Mouse (Mus musculus): ENCODE results near the gene Otub1.

Gene Otub1

GRCm38 (mm10) chr19:7177804-7178511 is 28.2 kb downstream of the Otub1 start:
- DNase-seq (ENCODE audit: extremely low read depth, low read depth), result no peak

DNA sequence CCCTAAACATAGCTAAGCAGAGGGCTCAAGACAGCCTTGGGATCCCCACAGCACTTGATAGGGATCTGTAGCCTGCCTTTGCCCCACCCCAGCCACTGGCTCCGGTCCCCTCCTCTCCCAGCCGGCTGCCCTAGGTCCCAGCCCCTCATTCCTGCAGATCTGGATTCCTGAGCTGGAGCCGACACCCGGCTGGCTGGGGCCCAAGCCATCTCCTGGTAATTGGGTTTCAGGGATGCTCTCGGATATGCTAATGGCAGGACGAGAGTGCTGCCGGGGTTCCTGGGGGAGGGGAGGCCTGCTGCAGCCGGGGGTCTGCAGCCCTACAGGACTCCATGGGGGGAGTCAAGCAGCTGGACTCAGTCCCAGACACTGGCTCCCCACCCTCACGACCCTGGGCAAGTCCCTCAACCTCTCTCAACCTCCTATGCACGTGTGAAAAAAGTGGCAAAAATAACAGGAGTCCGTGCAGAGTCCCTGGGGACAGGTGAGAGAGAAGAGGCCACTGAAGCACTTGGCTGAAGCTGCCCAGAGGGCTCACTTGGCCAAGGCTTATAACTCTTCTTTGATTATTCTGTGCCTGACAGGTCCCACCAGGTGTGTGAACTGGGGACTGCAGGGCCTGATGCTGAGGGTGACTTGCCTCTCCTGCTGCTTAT is 29.9 kb downstream of the Otub1 start:
- no peak for DNase-seq (ENCODE audit: extremely low read depth, low read depth)

- DNase-seq (ENCODE audit: extremely low read depth, low read depth), result no peak
Observed at GRCm38 (mm10) chr19:7172051-7172866, 33.9 kb downstream of the Otub1 start.

DNA sequence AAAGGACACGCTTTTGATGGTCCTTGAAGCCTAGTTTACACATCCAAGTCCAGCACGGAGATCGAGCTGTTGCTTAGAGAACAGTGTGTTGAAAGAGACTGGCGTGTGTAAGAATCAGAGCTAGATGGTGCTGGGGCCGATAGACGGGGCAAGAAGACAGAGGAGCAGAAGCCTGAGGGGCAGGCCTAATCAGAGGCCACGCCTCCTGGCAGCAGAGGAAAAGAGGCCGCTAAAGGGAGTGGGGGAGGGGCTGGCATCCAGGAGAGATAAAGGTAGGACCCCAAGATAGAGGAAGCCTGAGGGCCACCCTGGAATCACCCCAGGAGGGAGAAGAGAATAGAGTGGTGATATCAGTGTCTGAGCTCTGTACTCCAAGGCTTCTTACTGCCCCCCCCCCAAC is 34.7 kb downstream of the Otub1 start:
- no peak for DNase-seq (ENCODE audit: extremely low read depth, low read depth)

DNA sequence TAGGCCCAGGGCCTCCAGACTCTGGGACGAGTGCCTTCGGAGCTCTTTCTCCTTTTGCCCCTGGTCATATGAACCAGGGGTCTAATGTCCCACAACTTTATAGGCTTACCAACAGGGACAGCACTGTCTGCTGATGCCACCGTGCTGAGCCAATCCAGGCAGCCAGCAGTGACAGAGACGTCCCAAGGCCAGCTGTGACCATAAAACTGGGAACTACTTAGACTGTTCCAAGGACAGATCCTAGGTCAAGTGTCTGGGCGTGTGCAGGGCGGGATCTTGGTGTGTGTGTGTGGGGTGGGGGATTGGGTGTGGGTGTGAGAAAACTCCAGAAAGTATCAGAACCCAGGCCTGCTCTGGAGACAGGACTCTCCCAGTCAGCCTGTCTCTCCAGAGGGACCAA is 35.2 kb downstream of the Otub1 start:
- DNase-seq (ENCODE audit: extremely low read depth, low read depth), result no peak

- no peak for DNase-seq (ENCODE audit: extremely low read depth, low read depth)
Observed at GRCm38 (mm10) chr19:7168423-7168822, 37.7 kb downstream of the Otub1 start.

GRCm38 (mm10) chr19:7166767-7167166 is 39.3 kb downstream of the Otub1 start:
- DNase-seq (ENCODE audit: extremely low read depth, low read depth), result no peak

DNA sequence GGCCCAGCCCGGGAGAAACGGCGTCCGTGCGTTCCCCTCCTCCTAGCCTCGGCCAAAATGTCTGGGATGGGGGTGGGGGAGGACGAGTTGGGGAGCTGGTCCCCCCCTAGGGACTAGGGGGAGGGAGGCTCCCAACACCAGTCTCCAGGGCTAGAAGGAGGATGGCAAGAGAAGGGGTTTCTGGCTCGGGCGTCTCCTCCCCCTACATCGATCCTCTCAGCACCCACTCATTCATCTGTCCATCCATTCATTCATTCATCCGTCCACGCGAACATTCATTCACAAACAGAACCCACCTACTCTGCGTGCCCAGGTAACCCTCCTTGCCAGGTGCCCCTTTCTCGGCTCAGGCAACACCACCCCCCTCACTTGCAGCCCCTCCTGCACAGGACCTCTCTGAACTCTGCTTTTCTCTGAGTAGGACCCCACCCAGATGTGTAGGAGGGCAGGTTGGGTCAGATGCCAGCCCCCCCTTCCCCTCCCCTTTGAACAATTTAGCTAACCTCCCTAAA is 39.9 kb downstream of the Otub1 start:
- DNase-seq (ENCODE audit: extremely low read depth, low read depth), result no peak

DNA sequence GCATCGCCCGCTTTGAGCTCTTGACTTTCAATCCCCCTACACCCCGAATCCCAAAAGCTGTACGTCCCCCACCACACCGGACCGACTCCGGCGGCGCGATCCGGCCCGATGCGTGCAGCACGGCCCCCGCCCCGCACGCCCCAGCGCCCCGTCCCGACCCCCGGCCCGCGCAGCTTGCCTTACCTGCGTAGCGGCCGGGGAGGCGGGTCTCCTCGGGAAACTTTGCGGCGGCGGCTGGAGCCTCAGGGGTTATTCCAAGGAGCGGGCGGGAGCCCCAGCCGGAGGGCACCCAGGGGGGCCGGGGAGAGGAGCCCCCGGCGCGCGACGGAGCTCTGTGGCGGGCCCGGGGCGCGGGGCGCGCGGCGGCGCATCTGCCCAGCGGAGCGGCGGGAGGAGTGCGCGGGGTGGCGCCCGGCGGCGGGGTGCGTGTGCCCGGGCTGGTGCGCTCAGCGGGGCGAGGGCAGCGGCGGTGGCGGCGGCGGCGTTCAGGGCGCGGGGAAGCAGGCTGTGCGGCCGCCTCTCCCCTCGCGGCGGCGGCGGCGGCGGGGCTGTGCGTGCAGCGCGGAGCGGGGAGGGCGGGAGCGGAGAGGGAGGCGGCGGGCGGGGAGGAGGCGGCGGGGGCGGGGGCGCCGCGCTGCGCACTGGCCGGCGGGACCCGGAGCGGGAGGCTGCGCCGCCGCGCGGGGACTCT is 40.5 kb downstream of the Otub1 start:
- no peak for DNase-seq (ENCODE audit: extremely low read depth, low read depth)

DNA sequence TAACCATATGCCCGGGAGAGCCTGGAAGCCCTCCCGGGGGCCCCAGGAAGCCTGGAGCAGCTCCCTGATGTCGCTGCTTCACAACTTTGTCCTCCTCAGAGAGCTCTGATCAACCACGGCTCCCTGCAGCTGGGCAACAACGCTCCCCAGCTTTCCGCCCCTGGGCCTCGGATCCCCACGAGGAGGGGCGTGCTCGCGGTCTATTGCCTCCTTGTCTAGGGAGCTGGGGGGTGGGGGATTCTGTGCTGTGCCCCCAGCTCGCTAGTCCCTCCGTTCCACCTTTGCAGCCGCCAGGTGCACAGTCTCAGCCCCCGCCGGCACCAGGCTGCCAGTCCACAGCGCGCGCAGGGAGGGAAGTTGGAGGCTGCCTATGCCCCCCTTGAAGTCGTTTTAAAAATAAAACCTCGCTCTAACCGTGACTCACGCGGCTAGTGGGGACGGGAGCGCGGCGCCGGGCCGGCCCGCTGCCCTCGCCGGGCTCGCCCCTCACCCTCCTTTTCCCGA is 41.2 kb downstream of the Otub1 start:
- no peak for DNase-seq (ENCODE audit: extremely low read depth, low read depth)

DNA sequence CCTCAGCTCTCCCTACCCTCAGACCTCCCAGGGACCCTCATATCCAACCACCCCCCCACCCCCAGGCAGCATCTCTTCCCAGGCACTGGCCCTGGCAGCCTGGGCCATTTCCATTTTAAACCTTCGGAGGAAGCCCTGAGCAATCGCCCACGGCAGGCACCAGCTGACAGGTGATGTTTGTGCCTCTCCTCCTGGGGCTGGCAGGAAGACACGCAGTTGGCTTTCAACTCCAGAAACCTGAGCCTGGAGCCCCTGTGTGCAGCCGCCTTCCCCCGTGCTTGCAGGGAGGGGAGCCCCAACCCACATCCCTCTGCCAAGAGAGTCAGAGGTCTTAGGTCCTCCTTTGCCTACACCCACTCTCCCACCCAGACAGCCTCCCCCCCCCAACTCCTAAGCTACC is 41.9 kb downstream of the Otub1 start:
- no peak for DNase-seq (ENCODE audit: extremely low read depth, low read depth)

DNA sequence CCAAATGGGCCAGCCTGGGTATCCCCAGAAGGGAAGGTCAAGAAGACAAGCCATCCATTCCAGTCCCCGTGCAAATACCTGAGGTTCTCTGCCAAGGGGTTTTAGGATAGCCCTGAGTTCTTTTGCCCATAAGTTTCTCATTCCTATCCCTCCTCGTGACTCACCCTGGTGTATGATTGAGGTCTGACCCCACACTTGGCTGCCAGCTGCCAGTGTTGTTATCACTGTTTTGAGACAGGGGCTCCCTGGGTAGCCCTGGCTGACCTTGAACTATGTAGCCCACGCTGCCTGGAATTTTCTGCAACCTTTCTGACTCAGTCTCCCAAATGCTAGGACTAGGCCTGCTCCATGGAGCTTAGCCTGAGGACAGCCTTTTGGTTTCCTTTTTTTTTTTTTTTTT is 45.1 kb downstream of the Otub1 start:
- DNase-seq (ENCODE audit: extremely low read depth, low read depth), result no peak

- DNase-seq (ENCODE audit: extremely low read depth, low read depth), result no peak
Observed at GRCm38 (mm10) chr19:7160151-7160906, 45.8 kb downstream of the Otub1 start.

- no peak for DNase-seq (ENCODE audit: extremely low read depth, low read depth)
Observed at GRCm38 (mm10) chr19:7157734-7158133, 48.4 kb downstream of the Otub1 start.

DNA sequence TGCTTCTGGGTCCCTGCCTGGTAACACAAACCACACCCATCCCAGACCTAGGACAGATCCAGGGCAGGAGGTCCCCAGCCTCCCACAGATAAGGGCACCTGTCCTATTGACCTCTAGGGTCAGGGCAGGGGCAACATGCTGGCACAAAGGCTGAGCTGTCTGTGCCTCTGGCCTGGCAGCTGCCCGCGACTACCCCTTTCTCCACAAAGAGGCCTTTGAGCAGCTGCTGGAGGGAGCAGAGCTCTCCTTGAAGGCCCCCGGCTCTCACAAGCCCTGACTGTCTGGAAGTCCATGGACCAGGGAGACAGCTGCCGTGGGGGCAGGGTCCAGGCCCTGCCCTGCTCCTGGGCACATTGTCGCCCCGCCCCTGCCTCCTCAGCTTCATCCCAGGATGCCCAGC is 50.9 kb downstream of the Otub1 start:
- DNase-seq (ENCODE audit: extremely low read depth, low read depth), result no peak

DNA sequence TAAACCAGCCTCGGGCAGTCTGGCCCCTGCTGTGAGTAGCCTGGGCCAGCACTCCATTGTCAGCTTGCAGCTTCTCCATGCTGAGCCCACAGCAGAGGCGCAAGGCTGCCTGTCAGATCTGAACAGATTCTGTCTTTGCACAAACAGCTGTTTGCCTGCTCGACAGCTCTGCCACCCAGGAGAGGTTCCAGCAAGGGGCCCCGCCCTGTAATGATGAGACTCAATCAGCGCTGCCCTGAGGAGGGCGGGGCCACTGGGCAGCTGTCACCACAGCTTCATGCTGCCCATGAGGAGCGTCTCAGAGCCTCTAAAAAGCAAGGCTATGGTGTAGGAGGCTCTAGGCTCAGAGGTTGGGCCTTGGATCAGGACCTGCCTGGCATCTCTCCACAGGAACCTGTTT is 52.9 kb downstream of the Otub1 start:
- DNase-seq (ENCODE audit: extremely low read depth, low read depth), result no peak

- DNase-seq (ENCODE audit: extremely low read depth, low read depth), result no peak
Observed at GRCm38 (mm10) chr19:7151927-7152653, 54.0 kb downstream of the Otub1 start.

- no peak for DNase-seq (ENCODE audit: extremely low read depth, low read depth)
Observed at GRCm38 (mm10) chr19:7151300-7151926, 54.7 kb downstream of the Otub1 start.

- DNase-seq (ENCODE audit: extremely low read depth, low read depth), result no peak
Observed at GRCm38 (mm10) chr19:7149158-7149685, 56.9 kb downstream of the Otub1 start.

Data from MEL-GATA-1-ER (cell line).